Mouse (Mus musculus) kidney, postnatal 0 days (tissue): Measurements from ENCODE around the gene Tsacc. TPM values are rescaled to one million over a fixed set of nuclear protein-coding genes. Genes with fewer than 3 reads are reported as not detected.

Source experiments
- ATAC-seq: fragments of 200-750 bp; cut with Nextera tagmentation; replicated peaks from 2 replicates; pipeline ENCODE4 v1.8.0; 2017; ENCODE audit warnings: low read depth, moderate number of reproducible peaks, moderate TSS enrichment, moderate library complexity; ENCODE audit not compliant: low FRiP score
- DNase-seq: peaks from one replicate; pipeline ENCODE4 v3.0.0-alpha.2; 2016; ENCODE audit warnings: low spot score
- H3K27ac ChIP-seq: fragments of 300-500 bp; sonication (generic); 2 replicates; pipeline ENCODE4 v1.5.1; 2014; ENCODE audit warnings: mild to moderate bottlenecking
- H3K27me3 ChIP-seq: fragments of 300-500 bp; sonication (generic); 2 replicates; pipeline ENCODE4 v1.6.1; 2014; ENCODE audit warnings: low read length, mixed read lengths; ENCODE audit not compliant: insufficient read depth
- H3K36me3 ChIP-seq: fragments of 300-500 bp; sonication (generic); 2 replicates; pipeline ENCODE4 v1.6.1; 2014; ENCODE audit warnings: low read length, mixed read lengths; ENCODE audit not compliant: insufficient read depth
- H3K4me1 ChIP-seq: fragments of 300-500 bp; sonication (generic); replicated peaks from 2 replicates; pipeline ENCODE4 v1.6.1; 2014; ENCODE audit warnings: antibody characterized with exemption, low read length, mixed read lengths; ENCODE audit not compliant: insufficient read depth
- H3K4me2 ChIP-seq: fragments of 300-500 bp; sonication (generic); 2 replicates; pipeline ENCODE4 v1.6.1; 2014; ENCODE audit warnings: mild to moderate bottlenecking, low read length, moderate library complexity, mixed read lengths
- H3K4me3 ChIP-seq: fragments of 300-500 bp; sonication (generic); replicated peaks from 2 replicates; pipeline ENCODE4 v1.5.1; 2014; ENCODE audit warnings: low read depth, low read length
- H3K9ac ChIP-seq: fragments of 300-500 bp; sonication (generic); 2 replicates; pipeline ENCODE4 v1.6.1; 2014; ENCODE audit warnings: low read depth, low read length
- H3K9me3 ChIP-seq: fragments of 300-500 bp; sonication (generic); replicated peaks from 2 replicates; pipeline ENCODE4 v1.6.1; 2016; ENCODE audit warnings: low read length, inconsistent platforms, mixed read lengths
- CTCF ChIP-seq: IDR thresholded peaks from 2 replicates; pipeline ENCODE4 v1.5.1; 2016; ENCODE audit warnings: antibody characterized with exemption, low read depth, mild to moderate bottlenecking, moderate library complexity
- WGBS: fragments of 180-500 bp; shearing (Covaris S2); extraction: QIAGEN DNeasy Blood & Tissue Kit; methylation state at CpG from one replicate; pipeline ENCODE4 v1.1.7; 2014; 5-methylcytosine and 5-hydroxymethylcytosine counted together
- polyA plus RNA-seq: library from polyadenylated mRNA; unstranded; fragments of >200 nt; fragmentation: Nextera tagmentation; extraction: Ambion mirVana; gene quantifications from 2 replicates; pipeline ENCODE4 v1.2.1, GENCODE M21; 2015

Tsacc gene
- polyA plus RNA-seq, 1 experiment from 2014 or later, result 13.8 TPM

GRCm38 (mm10) chr3:88335436-88336053 is 38.7 kb upstream of the Tsacc start:
- Histone ChIP-seq H3K27ac (peak overlapping the region; percentile 88), H3K27me3 (no peaks in the 10 kb centered on the region), H3K36me3 (no peaks in the 10 kb centered on the region), H3K4me2 (peak overlapping the region; percentile 80), H3K4me3 (peak overlapping the region; percentile 62), H3K4me1 (peaks cover 17% of the 10 kb centered on the region), H3K9me3 (no peaks in the 10 kb centered on the region), H3K9ac (peak overlapping the region; percentile 84)
- under 1% methylated on average over 27 of the region's 27 CpGs for WGBS
- TF ChIP-seq CTCF, result no peak
- DNase-seq (peak; percentile 25), ATAC-seq (peak; percentile 37; the same call in 1 of the 2 replicates)

- H3K27me3 ChIP-seq, result no peaks in the 10 kb centered on the region
- H3K27ac ChIP-seq, result peak overlapping the region; percentile 88
- ATAC-seq, result no peak
- H3K4me1 ChIP-seq, result peaks cover 17% of the 10 kb centered on the region
- TF ChIP-seq CTCF, result no peak
- WGBS, result 31% methylated on average over 3 of the region's 3 CpGs
- H3K4me2 ChIP-seq, result peak overlapping the region; percentile 80
- no peaks in the 10 kb centered on the region for H3K9me3 ChIP-seq
- no peaks in the 10 kb centered on the region for H3K36me3 ChIP-seq
- peak overlapping the region; percentile 62 for H3K4me3 ChIP-seq
- no peak for DNase-seq
- peak overlapping the region; percentile 84 for H3K9ac ChIP-seq
Measured at GRCm38 (mm10) chr3:88334902-88335435, 38.2 kb upstream of the Tsacc start.

GRCm38 (mm10) chr3:88334029-88334658 is 37.3 kb upstream of the Tsacc start:
- no peaks in the 10 kb centered on the region for H3K27me3 ChIP-seq
- H3K9ac ChIP-seq, result peak overlapping the region; percentile 37; the same call in 1 of the 2 replicates
- peaks cover 17% of the 10 kb centered on the region for H3K4me1 ChIP-seq
- H3K4me2 ChIP-seq, result peak overlapping the region; percentile 80
- 48% methylated on average over 12 of the region's 12 CpGs for WGBS
- no peak for DNase-seq
- TF ChIP-seq CTCF, result no peak
- H3K36me3 ChIP-seq, result no peaks in the 10 kb centered on the region
- peak overlapping the region; percentile 0; the same call in 1 of the 2 replicates for H3K4me3 ChIP-seq
- ATAC-seq, result no peak
- H3K9me3 ChIP-seq, result no peaks in the 10 kb centered on the region
- peak overlapping the region; percentile 8; the same call in 1 of the 2 replicates for H3K27ac ChIP-seq

GRCm38 (mm10) chr3:88331282-88331681 is 34.5 kb upstream of the Tsacc start:
- Histone ChIP-seq H3K9me3 (no peaks in the 10 kb centered on the region), H3K4me2 (no peak overlapping the region), H3K4me1 (peaks cover 14% of the 10 kb centered on the region), H3K27me3 (no peaks in the 10 kb centered on the region), H3K27ac (no peak overlapping the region), H3K4me3 (no peak overlapping the region), H3K9ac (no peak overlapping the region), H3K36me3 (0 out of 2 replicates have a peak, but pooled peaks cover 3% of the 10 kb centered on the region)
- DNase-seq (peak; percentile 44), ATAC-seq (no peak)
- TF ChIP-seq CTCF, result peak; percentile 67
- 48% methylated on average over 2 of the region's 2 CpGs for WGBS

- DNase-seq (no peak), ATAC-seq (no peak)
- WGBS, result 60% methylated on average over 5 of the region's 5 CpGs
- no peaks in the 10 kb centered on the region for H3K27me3 ChIP-seq
- 0 out of 2 replicates have a peak, but pooled peaks cover 3% of the 10 kb centered on the region for H3K36me3 ChIP-seq
- peaks cover 11% of the 10 kb centered on the region for H3K4me1 ChIP-seq
- no peak for TF ChIP-seq CTCF
- H3K4me3 ChIP-seq, result no peak overlapping the region
- H3K9ac ChIP-seq, result no peak overlapping the region
- no peaks in the 10 kb centered on the region for H3K9me3 ChIP-seq
- no peak overlapping the region for H3K27ac ChIP-seq
- no peak overlapping the region for H3K4me2 ChIP-seq
Measured at GRCm38 (mm10) chr3:88328956-88329355, 32.2 kb upstream of the Tsacc start.

- Histone ChIP-seq H3K4me3 (peak within 1 kb of the TSS; percentile 72), H3K27ac (peak within 1 kb of the TSS; percentile 54; the same call in 1 of the 2 replicates), H3K4me2 (peak within 1 kb of the TSS; percentile 91), H3K4me1 (peaks cover 9% of the 10 kb centered on the region), H3K9ac (peak within 1 kb of the TSS; percentile 78), H3K9me3 (no peaks in the 10 kb centered on the region), H3K36me3 (peaks cover 31% of the 10 kb centered on the region), H3K27me3 (no peaks in the 10 kb centered on the region)
- TF ChIP-seq CTCF, result no peak
- peak; percentile 73 for ATAC-seq
- under 1% methylated on average over 10 of the region's 10 CpGs for WGBS
- peak; percentile 90 for DNase-seq
Measured at GRCm38 (mm10) chr3:88324951-88325405, 28.2 kb upstream of the Tsacc start, which contains the start of gene Glmp. Gene Glmp (plus strand): TSS chr3:88325023.
